Mouse (Mus musculus): ENCODE measurements around the gene Cldn7. TPM values are rescaled to one million over a fixed set of nuclear protein-coding genes. Genes with fewer than 3 reads are reported as not detected.

Cldn7 gene
- polyA plus RNA-seq, 1 experiment from 2014 or later: 13.4 TPM

- H3K4me1 ChIP-seq: peaks cover 20% of the 10 kb centered on the region
- peak overlapping the region; percentile 71 for H3K4me2 ChIP-seq (replicated peaks)
- no peak overlapping the region for H3K27ac ChIP-seq
- 37% methylated on average over 17 of the region's 17 CpGs for WGBS
- H3K4me3 ChIP-seq: peak overlapping the region; percentile 46
- peaks cover 42% of the 10 kb centered on the region for H3K36me3 ChIP-seq
- no peak for ATAC-seq (ENCODE audit: low FRiP score, low read depth)
- peaks cover 68% of the 10 kb centered on the region for H3K27me3 ChIP-seq
- peak overlapping the region; percentile 65 for H3K9ac ChIP-seq
- no peaks in the 10 kb centered on the region for H3K9me3 ChIP-seq
These were observed 2.4 kb downstream of the Cldn7 start for GRCm38 (mm10) chr11:69966860-69967517.

GRCm38 (mm10) chr11:69968793-69969192 is 4.2 kb downstream of the Cldn7 start:
- H3K9me3 ChIP-seq: no peaks in the 10 kb centered on the region
- H3K4me1 ChIP-seq: peaks cover 20% of the 10 kb centered on the region
- WGBS: 85% methylated on average over 4 of the region's 4 CpGs
- peaks cover 60% of the 10 kb centered on the region for H3K36me3 ChIP-seq
- H3K27me3 ChIP-seq: peaks cover 50% of the 10 kb centered on the region
- ATAC-seq (ENCODE audit: low FRiP score, low read depth): no peak
- H3K4me2 ChIP-seq (replicated peaks): no peak overlapping the region
- H3K27ac ChIP-seq: no peak overlapping the region
- H3K9ac ChIP-seq: no peak overlapping the region
- no peak overlapping the region for H3K4me3 ChIP-seq

GRCm38 (mm10) chr11:69970222-69970621 is 5.6 kb downstream of the Cldn7 start:
- no peak overlapping the region for H3K4me3 ChIP-seq
- H3K4me1 ChIP-seq: peaks cover 17% of the 10 kb centered on the region
- no peaks in the 10 kb centered on the region for H3K9me3 ChIP-seq
- peaks cover 36% of the 10 kb centered on the region for H3K27me3 ChIP-seq
- no peak overlapping the region for H3K9ac ChIP-seq
- H3K36me3 ChIP-seq: peaks cover 74% of the 10 kb centered on the region
- no peak overlapping the region for H3K4me2 ChIP-seq (replicated peaks)
- WGBS: 78% methylated on average over 6 of the region's 6 CpGs
- H3K27ac ChIP-seq: no peak overlapping the region
- no peak for ATAC-seq (ENCODE audit: low FRiP score, low read depth)

GRCm38 (mm10) chr11:69970775-69971174 is 6.2 kb downstream of the Cldn7 start:
- H3K27ac ChIP-seq: no peak overlapping the region
- H3K36me3 ChIP-seq: peaks cover 80% of the 10 kb centered on the region
- H3K9ac ChIP-seq: no peak overlapping the region
- H3K4me3 ChIP-seq: no peak overlapping the region
- peaks cover 30% of the 10 kb centered on the region for H3K27me3 ChIP-seq
- no peaks in the 10 kb centered on the region for H3K9me3 ChIP-seq
- 80% methylated on average over 3 of the region's 3 CpGs for WGBS
- no peak overlapping the region for H3K4me2 ChIP-seq (replicated peaks)
- peaks cover 13% of the 10 kb centered on the region for H3K4me1 ChIP-seq
- ATAC-seq (ENCODE audit: low FRiP score, low read depth): no peak

- Histone ChIP-seq H3K9me3 (no peaks in the 10 kb centered on the region), H3K4me3 (no peak overlapping the region), H3K4me2 (replicated peaks) (no peak overlapping the region), H3K27ac (no peak overlapping the region), H3K27me3 (no peaks in the 10 kb centered on the region), H3K9ac (no peak overlapping the region), H3K36me3 (peaks cover 81% of the 10 kb centered on the region), H3K4me1 (peaks cover 12% of the 10 kb centered on the region)
- 93% methylated on average over 2 of the region's 2 CpGs for WGBS
- ATAC-seq (ENCODE audit: low FRiP score, low read depth): no peak
These were observed 10.3 kb downstream of the Cldn7 start for GRCm38 (mm10) chr11:69974907-69975306.

GRCm38 (mm10) chr11:69976271-69976670 is 11.7 kb downstream of the Cldn7 start:
- no peak overlapping the region for H3K27ac ChIP-seq
- H3K27me3 ChIP-seq: no peaks in the 10 kb centered on the region
- no peak overlapping the region for H3K4me3 ChIP-seq
- H3K4me1 ChIP-seq: peaks cover 12% of the 10 kb centered on the region
- H3K36me3 ChIP-seq: peaks cover 71% of the 10 kb centered on the region
- H3K9me3 ChIP-seq: no peaks in the 10 kb centered on the region
- H3K4me2 ChIP-seq (replicated peaks): no peak overlapping the region
- H3K9ac ChIP-seq: no peak overlapping the region
- WGBS: 96% methylated on average over 4 of the region's 4 CpGs
- no peak for ATAC-seq (ENCODE audit: low FRiP score, low read depth)

- Histone ChIP-seq H3K9me3 (no peaks in the 10 kb centered on the region), H3K36me3 (peaks cover 52% of the 10 kb centered on the region), H3K4me2 (replicated peaks) (peak overlapping the region; percentile 92), H3K27ac (peak overlapping the region; percentile 98), H3K9ac (peak overlapping the region; percentile 90), H3K4me1 (peaks cover 30% of the 10 kb centered on the region), H3K27me3 (no peaks in the 10 kb centered on the region), H3K4me3 (peak overlapping the region; percentile 99)
- 2% methylated on average over 16 of the region's 16 CpGs for WGBS
- no peak for ATAC-seq (ENCODE audit: low FRiP score, low read depth)
These were observed 15.2 kb downstream of the Cldn7 start for GRCm38 (mm10) chr11:69979827-69980195.

- H3K36me3 ChIP-seq: peaks cover 52% of the 10 kb centered on the region
- no peaks in the 10 kb centered on the region for H3K27me3 ChIP-seq
- no peaks in the 10 kb centered on the region for H3K9me3 ChIP-seq
- WGBS: under 1% methylated on average over 49 of the region's 60 CpGs
- peak overlapping the region; percentile 98 for H3K27ac ChIP-seq
- ATAC-seq (ENCODE audit: low FRiP score, low read depth): peak; percentile 94
- peak overlapping the region; percentile 99 for H3K4me3 ChIP-seq
- peak overlapping the region; percentile 92 for H3K4me2 ChIP-seq (replicated peaks)
- peak overlapping the region; percentile 100 for H3K9ac ChIP-seq
- peaks cover 30% of the 10 kb centered on the region for H3K4me1 ChIP-seq
These were observed 15.9 kb downstream of the Cldn7 start for GRCm38 (mm10) chr11:69980196-69981140.

- no peaks in the 10 kb centered on the region for H3K9me3 ChIP-seq
- peak within 1 kb of the TSS; percentile 92 for H3K4me2 ChIP-seq (replicated peaks)
- H3K36me3 ChIP-seq: peaks cover 50% of the 10 kb centered on the region
- WGBS: under 1% methylated on average over 41 of the region's 43 CpGs
- peak within 1 kb of the TSS; percentile 100 for H3K9ac ChIP-seq
- no peaks in the 10 kb centered on the region for H3K27me3 ChIP-seq
- H3K4me1 ChIP-seq: peaks cover 30% of the 10 kb centered on the region
- ATAC-seq (ENCODE audit: low FRiP score, low read depth): peak; percentile 29; the same call in 1 of the 2 replicates
- H3K27ac ChIP-seq: peak within 1 kb of the TSS; percentile 98
- H3K4me3 ChIP-seq: peak within 1 kb of the TSS; percentile 99
These were observed 16.7 kb downstream of the Cldn7 start, which contains the start of gene Ctdnep1 for GRCm38 (mm10) chr11:69981141-69981762. Gene Ctdnep1 (plus strand): TSS chr11:69981156.

- H3K27ac ChIP-seq: peak within 1 kb of the TSS; percentile 98
- 61% methylated on average over 8 of the region's 8 CpGs for WGBS
- peaks cover 52% of the 10 kb centered on the region for H3K36me3 ChIP-seq
- H3K9ac ChIP-seq: peak within 1 kb of the TSS; percentile 100
- peak within 1 kb of the TSS; percentile 99 for H3K4me3 ChIP-seq
- H3K4me2 ChIP-seq (replicated peaks): peak within 1 kb of the TSS; percentile 84
- ATAC-seq (ENCODE audit: low FRiP score, low read depth): no peak
- peaks cover 30% of the 10 kb centered on the region for H3K4me1 ChIP-seq
- H3K9me3 ChIP-seq: no peaks in the 10 kb centered on the region
- H3K27me3 ChIP-seq: no peaks in the 10 kb centered on the region
These were observed 17.6 kb downstream of the Cldn7 start, which contains the start of gene Elp5 for GRCm38 (mm10) chr11:69982225-69982624. Gene Elp5 (minus strand): TSS chr11:69982517.

- H3K4me3 ChIP-seq: peak overlapping the region; percentile 99
- H3K9ac ChIP-seq: peak overlapping the region; percentile 100
- ATAC-seq (ENCODE audit: low FRiP score, low read depth): no peak
- H3K4me2 ChIP-seq (replicated peaks): peak overlapping the region; percentile 84
- peaks cover 54% of the 10 kb centered on the region for H3K36me3 ChIP-seq
- 33% methylated on average over 5 of the region's 5 CpGs for WGBS
- no peaks in the 10 kb centered on the region for H3K9me3 ChIP-seq
- no peak overlapping the region for H3K27ac ChIP-seq
- no peaks in the 10 kb centered on the region for H3K27me3 ChIP-seq
- H3K4me1 ChIP-seq: peaks cover 30% of the 10 kb centered on the region
These were observed 18.3 kb downstream of the Cldn7 start for GRCm38 (mm10) chr11:69982877-69983276.

- 90% methylated on average over 4 of the region's 4 CpGs for WGBS
- H3K9ac ChIP-seq: peak overlapping the region; percentile 100
- H3K27ac ChIP-seq: no peak overlapping the region
- H3K27me3 ChIP-seq: no peaks in the 10 kb centered on the region
- H3K4me1 ChIP-seq: peaks cover 30% of the 10 kb centered on the region
- peak overlapping the region; percentile 99 for H3K4me3 ChIP-seq
- H3K4me2 ChIP-seq (replicated peaks): peak overlapping the region; percentile 84
- peaks cover 54% of the 10 kb centered on the region for H3K36me3 ChIP-seq
- no peak for ATAC-seq (ENCODE audit: low FRiP score, low read depth)
- no peaks in the 10 kb centered on the region for H3K9me3 ChIP-seq
These were observed 18.8 kb downstream of the Cldn7 start for GRCm38 (mm10) chr11:69983377-69983776.

All from limb, embryonic 13.5 days (tissue).